Mouse (Mus musculus): Measurements from ENCODE around the gene Pla2g4b.

The Pla2g4b gene

DNA sequence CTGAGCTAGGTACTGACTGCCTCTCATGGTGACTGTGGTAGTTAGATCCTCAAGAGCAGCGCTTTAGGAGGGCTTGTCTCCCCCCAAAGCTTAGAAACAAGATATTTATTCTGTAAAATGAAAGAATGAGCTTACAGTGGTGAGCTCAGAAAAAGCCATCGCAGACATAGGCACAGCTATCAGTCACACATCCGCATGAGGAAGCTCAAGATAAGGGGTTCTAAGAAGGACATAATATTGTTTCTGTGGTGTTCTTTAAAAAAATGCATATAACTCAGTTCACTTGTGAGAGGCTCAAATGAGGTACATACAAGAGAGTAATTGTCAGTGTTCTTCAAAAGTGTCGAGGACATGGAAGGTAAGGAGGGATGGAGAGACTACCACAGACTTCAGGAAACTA is 17.3 kb upstream of the Pla2g4b start:
- DNase-seq (ENCODE audit: low spot score), result no peak

DNA sequence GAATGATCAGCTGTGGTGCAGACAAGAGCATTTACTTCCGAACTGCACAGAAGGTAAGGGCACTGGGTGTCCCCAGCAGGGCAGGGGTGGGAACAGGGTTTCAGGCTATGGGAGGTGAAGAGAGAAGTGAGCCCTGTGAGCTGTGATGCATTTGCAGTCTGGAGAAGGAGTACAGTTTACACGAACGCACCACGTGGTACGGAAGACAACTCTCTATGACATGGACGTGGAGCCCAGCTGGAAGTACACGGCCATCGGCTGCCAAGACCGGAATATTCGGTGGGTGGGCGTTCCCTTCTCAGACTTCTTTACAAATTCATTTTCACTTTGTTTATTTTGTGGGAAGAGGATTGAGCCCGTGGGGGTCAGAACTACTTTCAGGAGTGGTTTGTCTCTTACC is 15.6 kb upstream of the Pla2g4b start:
- DNase-seq (ENCODE audit: low spot score), result no peak

DNA sequence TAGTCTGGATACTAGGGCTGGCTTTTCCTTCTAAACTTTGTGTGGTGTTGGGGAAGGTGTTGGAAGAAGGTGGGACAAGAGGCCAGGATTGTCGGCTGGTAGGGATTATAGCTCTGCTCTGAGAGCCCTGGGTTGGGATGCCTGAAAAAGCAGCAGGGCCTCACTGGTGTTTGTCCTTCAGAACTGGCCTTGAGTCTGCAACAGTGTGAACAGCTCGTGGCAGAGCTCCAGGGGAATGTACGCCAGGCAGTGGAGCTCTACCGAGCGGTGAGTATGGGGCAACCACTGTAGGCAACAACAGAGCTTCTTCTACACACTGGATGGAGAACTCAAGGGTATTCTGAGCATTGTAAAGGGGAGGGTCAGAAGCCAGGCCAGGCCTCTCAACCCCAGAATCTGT is 8.9 kb upstream of the Pla2g4b start:
- no peak for DNase-seq (ENCODE audit: low spot score)

DNA sequence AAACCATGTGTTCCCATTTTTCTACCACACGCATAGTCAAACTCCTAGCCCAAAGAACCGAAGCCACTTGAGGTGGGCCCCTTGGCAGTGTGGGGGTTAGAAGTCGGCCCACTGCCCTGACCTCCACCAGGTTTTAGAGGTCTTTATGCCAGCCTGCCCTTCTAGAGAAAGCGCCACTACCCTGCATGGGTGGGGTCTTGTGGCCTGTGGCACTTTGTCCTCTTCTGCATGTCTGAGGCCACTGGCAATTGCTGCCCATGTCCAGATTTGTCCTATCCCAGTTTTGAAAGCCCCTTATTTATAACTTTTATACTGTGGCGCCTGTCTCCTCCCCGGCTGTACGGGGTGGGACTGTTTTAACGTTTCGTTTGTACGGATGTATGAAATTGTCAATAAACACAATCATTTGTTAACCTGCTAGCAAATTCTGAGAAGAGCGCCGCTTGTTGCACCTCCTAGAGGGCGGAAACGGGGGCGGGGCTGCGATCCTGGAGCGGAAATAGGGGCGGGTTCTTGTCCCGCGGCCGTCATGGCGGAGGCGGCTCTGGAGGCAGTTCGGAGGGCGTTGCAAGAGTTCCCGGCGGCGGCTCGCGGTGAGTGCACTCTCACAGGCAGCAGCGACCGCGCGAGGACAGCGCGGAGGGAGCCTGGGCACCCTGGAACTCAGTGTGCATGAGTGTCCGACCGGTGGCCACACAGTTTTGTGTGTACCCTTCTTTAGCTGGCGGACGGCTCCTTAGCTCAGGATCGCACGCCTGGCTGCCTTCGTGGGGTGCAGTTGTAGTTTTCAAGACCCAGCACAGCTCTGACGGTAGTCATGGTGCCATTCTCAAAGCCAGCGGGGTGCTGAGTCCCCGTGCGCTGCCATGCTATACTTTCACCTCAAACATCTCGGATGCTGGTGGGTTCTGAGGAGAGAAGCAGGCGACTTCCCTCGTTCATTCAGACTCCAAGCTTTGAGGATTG is 6.0 kb upstream of the Pla2g4b start, which contains the start of the genes Jmjd7 and Gm28042:
Jmjd7 (plus strand) TSS at position 500 of the 966 bp plus-strand sequence.
Gm28042 (plus strand) TSS at position 510 of the 966 bp plus-strand sequence.
- peak; percentile 95 for DNase-seq (ENCODE audit: low spot score)

DNA sequence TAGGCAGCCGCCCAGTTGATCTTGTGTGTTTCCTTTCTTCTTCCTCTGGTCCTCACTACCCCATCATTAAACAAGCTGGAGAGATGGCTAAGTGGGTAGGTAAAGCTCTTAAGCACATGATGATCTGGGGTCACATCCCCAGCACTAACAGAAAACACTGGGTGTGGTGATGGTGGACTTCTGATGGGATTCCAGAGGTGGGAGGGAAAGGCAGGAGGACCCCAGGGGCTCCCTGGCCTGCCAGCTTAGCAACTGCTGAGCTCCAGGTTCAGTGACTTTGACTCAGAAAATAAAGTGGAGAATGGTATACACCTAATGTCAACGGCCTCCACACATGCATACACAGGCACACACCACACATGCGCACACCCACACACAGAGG is 5.3 kb upstream of the Pla2g4b start:
- no peak for DNase-seq (ENCODE audit: low spot score)

DNA sequence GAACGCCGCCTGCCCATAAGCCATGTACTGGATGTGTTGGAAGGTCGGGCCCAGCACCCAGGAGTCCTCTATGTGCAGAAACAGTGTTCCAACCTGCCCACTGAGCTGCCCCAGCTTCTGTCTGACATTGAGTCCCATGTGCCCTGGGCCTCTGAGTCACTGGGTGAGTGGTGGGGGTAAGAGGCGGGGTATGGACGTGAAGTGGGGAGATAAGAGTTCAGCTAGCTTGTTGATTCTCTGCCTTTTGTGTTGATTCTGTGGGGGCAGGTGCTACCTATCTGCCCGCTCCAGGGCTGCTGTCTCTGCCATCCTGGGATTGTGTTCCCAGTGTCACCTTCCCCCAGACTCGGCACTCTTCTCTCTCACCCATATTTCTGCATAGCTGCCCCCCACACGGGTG is 2.8 kb upstream of the Pla2g4b start:
- no peak for DNase-seq (ENCODE audit: low spot score)

DNA sequence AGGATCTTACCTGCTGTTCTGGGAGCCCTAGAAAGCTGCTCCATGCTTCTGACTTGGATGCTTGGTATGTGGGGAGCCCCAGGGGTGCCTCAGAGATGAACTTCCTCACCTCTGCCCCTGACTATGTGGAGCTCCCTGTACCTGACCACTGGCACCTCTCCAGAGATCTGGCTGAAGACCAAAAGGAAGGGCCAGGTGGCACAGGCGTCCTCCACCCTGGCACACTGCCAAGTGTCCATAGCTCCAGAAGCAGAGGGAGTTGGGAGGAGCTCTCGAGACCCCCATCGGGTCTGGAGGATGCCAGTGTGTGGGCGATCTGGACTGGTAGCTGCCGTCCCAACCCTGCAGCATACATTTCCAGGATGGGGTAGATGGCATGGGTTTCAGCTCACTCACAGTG is 509 bp downstream of the Pla2g4b start:
- DNase-seq (ENCODE audit: low spot score), result no peak

DNA sequence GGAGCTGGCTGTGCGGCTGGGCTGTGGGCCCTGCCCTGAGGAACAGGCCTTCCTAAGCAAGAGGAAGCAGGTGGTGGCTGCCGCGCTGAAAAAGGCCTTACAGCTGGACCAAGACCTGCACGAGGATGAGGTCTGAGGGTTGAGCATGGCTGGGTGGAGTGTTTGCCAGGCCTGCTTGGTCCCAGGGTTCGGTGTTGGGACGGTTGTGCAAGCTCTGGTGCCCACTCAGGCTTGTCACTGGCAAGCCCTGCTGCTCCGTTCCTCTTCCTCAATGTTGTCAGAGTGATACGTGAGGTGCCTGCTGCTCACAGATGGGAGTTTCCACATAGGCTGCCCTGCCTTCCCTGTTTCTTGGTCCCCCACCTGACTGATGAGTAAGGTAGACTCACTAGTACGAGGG is 4.5 kb downstream of the Pla2g4b start:
- DNase-seq (ENCODE audit: low spot score), result no peak

DNA sequence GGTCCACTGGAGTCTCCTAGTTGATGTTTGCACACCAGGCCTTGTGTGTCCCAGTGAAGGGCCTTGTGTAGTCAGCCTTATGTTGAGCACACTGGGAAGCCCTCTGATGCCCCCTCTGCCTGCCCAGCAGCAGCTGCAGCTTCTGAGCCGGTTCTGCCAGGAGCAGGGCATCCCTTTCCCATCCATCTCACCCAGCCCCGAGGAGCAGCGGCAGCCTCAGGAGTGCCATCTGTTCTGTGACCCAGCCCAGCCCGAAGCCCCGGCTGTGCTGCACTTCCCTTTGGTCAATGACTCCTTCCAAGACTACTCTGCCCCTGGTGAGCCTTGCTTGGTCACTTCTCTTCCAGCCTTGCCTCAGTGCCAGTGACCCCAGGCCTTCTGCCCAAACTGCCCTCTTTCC is 7.8 kb downstream of the Pla2g4b start:
- no peak for DNase-seq (ENCODE audit: low spot score)

DNA sequence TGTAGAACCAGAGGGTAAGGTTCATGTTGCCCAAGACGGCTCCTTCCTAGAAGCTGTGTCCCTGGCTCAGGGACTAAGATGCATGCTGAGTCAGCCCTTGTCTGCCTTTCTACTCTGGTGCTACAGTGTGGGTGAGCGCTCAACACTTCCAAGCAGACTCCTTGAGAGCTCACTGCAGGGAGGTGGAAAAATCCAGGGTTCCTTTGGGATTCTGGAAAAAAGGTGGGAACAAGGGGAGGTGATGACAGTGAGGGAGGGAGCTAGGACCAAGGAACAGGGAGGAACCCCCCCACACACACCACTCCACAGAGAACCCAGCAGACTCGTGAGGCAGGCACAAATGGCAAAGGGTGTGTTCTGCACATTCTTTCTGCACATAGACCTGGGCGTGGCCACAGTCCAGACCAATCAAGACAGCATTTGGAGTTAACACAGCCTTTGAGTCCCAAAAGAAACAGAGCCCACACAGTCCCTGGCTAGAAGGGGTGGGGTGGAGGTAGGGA is 10.9 kb downstream of the Pla2g4b start:
- no peak for DNase-seq (ENCODE audit: low spot score)

DNA sequence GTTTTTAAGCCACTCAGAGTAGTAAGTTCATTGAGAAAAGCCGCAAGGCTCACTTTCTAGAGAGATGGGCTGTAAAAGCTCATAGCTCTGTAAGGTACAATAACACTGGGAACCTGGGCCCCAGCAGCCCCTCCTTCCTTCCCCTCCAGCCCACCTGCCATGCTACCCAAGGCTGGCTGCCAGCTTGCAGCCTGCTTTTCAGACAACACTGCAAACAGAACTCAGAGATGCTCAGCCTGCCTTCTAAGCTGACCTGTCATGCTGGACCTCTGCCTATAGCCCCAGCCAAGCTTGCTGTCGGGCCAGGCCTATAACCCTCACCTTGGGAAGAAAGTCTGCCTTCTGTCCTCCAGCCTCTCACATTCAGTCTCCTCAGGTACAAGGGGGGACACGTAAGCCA is 11.5 kb downstream of the Pla2g4b start:
- DNase-seq (ENCODE audit: low spot score), result no peak

DNA sequence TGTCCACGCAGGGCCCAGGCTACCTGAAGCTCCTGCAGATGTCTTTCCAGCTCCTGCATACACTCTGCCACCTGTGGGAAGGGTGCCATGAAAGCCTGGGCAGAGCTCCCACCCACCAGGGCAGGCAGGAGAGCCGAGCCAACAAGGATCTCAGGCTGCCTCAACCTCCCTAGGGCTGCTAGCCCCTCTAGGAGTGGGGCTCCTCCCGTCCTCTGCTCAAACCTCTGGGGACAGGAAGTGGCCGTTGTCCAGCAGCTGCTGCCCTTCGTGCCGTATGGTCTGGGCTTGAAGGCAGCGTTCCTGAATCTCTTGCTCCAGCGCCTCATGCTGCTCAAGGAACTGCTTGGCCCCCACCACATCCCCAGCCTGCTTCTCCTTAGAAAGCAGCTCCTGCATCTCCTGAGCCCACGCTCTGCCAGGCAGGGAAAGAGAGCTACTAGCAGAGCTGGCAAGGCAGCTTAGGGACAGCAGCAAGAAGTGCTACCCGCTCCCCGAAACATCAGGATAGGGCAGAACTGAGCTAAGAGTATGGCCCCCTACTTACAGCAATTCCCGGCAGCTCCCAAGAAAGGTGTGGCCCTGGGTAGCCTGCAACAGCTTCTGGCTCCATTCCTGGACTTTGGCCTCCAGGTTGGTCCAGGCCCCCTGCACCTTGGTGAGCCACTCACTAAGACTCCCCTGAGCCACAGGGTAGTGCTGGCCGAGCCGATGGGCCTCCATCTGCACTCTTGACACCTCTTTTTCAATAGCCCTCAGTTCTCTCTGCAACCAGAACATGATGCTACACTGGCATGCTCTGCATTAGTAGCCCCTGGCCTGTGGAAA is 13.5 kb downstream of the Pla2g4b start:
- DNase-seq (ENCODE audit: low spot score), result no peak

DNA sequence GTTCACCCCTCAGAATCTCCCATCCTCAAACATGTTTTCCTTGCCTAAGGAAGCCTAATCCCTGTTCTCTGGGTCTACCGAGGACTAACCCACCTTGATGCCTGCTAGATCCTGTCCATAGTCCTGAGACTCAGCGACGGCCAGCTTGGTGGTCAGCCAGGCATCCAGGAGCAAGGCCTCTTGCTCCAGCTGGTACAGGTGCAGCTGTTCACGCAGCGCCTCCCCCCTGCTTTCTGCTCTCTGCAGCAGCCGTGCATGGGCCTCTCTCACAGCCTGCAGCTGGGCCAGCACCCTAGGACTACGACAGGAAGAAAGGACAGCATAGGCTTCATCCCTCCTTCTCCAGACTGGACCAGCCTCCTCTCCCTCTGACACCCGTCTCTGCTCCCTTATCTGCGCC is 15.0 kb downstream of the Pla2g4b start:
- DNase-seq (ENCODE audit: low spot score), result no peak

DNA sequence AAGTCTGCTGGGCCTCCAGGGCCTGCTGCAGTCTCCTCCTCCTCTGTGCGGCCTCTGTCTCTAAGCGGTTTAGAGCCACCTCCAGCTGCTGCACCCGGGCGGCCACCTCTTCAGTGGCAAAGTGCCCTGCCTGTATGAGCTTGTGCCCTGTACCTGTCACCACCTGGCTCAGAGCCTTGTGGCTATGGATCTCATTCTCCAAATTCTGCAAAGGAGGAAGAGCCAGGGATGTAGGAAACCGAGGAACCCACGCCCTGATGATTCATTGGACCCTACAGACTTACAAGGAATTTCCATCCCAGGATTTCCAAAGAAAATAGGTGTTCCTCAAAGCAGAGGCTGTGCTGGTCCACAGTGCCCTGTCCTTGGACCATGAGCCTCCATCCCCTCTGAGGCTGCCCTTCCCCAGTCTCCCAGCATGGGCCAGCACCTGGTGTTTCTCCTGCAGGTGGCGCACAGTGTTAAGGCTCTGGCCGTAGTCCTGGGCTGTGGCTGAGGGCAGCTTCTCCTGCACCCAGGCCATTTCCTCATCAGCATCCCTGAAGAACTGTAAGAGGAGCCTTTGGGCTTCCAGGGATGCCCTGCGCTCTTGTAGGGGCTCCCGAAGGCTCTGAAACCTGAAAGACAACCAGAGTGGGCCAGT is 16.5 kb downstream of the Pla2g4b start:
- DNase-seq (ENCODE audit: low spot score), result no peak

DNA sequence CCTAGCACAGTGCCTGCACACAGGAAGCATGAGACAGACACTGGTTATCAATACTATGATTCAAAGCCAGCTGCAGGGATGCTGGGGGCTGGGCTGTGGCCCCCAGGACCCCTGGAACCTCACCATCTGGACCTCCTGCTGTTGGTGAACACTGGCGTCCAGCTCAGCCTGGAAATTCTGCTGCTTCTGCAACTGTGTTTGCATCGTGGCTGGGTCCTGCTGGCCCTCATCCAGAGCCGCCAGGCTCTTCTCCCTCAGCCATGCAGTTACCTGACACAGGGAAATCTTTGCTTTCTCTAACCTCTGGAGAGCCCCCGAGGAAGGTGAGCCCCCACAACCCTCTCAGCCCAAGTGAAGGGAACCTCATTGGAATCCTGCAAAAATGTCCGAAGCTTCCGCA is 18.2 kb downstream of the Pla2g4b start:
- DNase-seq (ENCODE audit: low spot score), result no peak

DNA sequence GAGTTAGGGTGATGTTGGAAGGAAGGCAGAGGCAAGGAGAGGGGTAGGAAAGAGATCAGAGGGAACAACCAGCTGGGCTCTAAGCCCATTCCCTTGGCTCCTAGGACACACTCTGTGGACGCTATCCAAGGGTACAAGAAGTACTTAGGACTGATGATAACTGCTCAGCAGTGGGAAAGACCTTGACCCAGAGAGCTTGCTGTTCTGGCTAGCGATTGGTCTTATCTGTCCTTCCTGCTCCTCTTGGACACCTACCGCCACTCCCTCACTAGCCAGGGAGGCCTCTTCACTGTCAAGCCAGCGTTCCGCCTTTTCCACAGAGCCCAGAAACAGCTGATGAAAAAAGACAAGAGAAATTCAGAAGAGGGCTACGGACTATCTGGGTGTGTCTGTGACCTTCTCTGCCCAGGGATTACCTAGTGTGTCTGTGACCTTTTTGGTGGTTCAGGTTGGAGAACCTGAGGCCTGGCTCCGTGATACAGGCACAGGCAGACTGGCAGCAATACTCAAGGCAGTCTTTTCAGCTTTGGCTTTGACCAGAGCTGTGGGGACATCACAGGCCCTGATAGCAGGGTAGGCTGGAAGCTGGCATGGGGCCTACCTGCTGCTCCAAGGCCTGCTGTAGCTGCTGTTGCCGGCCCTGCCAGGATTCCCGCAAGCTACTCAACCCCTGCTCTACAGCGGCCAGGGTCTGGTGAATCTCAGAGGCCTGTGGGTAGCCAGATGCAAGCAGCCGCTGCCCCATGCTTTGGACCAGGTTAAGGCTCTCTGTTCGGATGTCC is 21.7 kb downstream of the Pla2g4b start:
- DNase-seq (ENCODE audit: low spot score), result no peak

DNA sequence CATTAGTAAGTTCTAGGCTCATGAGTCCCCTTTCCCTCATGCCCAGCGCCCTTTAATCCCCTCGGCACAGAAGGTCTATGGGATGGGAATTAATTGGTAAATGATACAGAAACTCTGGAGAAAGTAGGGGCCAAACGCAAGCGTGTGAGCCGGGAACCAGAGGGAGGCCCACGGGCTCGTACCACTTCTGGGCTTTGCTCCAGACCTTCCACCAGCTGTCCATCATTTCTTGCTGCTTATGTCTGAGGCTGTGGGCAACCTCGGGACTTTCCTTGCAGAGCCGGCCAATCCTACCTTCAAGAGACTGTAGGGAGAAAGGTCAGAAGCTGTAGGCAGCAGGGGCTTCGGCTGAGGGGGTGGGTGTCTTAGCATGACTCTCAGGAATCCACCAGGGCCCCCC is 22.7 kb downstream of the Pla2g4b start:
- no peak for DNase-seq (ENCODE audit: low spot score)

DNA sequence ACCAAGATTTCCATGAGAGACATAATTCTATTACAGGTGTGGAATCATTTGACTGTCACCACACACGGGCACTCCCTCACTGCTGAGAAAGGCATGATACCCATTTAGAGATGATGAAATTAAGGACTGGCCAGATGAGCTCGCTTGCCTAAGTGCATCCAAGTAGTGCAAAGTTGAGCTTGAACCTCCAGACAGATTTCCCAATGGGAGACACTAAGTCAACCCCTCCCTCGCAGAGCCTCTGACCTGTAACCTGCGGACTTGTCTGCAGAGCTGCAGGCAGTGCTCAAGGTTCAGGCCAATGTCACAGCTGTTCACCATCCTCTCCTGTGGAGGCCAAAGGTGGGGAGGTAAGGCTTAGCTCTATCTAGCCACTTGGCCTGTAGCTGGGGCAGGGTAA is 25.6 kb downstream of the Pla2g4b start:
- DNase-seq (ENCODE audit: low spot score), result no peak

DNA sequence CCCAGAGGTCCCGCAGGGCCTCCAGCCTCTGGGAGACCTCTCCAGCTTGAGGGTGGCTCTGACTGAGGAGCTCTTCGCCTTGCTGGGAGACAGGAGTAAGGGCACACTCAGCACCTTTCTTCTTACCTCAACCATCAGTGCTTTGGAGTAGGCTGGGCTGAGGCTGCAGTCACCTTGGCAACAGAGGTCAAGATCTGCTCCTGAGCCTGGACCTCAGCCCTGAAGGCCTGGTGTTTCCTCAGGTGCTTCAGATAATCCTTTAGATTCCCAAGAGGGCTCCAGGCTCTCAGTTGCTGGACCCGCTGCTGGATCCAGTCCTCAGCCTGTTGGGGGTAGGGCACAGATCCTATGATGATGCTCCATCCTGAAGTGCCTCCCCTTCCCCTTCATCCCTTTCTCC is 26.2 kb downstream of the Pla2g4b start:
- DNase-seq (ENCODE audit: low spot score), result no peak

DNA sequence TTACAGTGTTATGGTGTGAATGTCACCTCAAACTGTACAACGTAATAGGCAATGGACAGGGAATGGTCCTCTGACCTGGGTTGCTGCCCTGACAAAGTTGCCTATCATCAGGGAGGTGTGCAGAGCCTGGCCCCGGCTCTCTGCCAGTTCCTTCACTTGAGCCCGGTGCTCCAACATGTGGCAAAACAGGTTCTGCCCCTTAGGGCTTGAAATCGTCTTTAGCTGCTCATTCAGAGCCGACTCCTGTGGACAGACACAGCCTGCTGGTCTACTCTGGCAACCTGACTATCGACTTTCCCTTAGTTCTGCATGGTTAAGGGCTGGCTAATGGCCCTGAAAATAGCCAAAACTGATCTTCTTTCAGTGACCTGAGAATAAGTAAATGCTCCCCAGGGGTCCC is 27.0 kb downstream of the Pla2g4b start:
- no peak for DNase-seq (ENCODE audit: low spot score)

DNA sequence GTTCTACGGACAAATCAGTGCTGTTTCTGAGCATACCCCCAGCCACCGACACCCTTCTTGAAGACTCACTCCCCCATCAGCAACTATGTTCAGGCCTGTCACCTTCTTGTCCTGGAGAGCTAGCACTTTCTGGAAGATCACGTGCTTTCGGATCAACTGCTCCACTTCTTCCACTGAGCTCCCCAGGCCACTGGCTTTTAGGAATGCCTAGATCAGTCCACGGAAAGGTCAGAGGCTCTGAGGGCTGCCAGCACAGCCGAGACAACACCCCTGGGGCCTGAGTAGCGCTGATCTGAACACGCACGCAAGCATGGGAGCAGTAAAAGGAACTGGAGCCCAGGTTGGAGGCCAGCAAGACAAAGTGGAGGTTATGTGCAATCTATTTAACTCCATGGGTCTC is 27.4 kb downstream of the Pla2g4b start:
- DNase-seq (ENCODE audit: low spot score), result no peak

DNA sequence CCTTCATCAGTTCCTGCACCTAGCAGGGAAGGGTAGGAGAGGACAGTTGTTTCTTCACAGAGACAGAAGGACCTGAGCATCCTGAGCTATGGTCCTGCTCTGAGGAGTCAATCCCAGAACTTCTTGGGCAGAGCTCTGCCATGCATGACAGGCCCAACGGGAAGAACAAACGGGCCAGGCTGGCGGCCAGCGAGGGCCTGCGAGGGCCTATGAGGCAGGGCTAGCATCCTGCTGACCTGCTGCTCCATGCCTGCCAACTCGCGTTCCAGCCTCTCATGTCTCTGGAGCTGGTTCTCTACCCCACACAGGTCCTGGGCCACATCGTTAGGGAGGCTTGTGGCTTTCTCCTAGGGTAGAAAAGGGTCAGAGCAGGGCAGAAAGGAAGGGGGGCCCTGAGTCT is 29.0 kb downstream of the Pla2g4b start:
- DNase-seq (ENCODE audit: low spot score), result no peak
